Mouse (Mus musculus): ENCODE data around the gene Six2.

DNA sequence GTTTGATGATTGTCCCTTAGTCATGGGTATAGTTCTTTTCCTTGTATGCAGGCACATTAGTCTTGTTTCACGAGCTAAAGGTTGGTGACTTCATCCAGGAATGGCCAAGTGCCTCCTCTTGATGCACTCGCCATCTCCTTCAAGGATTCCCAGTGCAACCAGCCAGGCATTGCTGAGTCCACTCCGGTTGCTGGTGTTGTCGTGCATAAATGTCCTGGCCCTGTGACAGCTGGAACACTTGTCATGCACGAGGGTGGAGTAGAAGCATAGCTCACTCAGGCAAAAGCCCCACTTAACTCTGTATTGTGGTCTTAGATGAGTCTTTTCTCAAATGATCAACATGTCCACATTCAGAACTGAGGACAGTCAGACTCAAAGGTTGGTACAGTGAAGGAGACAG lies 35.1 kb upstream of the Six2 start:
- TF ChIP-seq POLR2A (IDR thresholded peaks at IDR 0.05; ENCODE audit: extremely low read depth, insufficient read depth, low read length) (no peak), CTCF (IDR thresholded peaks at IDR 0.05; ENCODE audit: low read depth, low read length) (no peak)

Data from liver, adult 2 months (tissue).